Mouse (Mus musculus) adrenal gland, postnatal 10 days (tissue): Measurements from ENCODE around the gene Heatr5a. TPM values are rescaled to one million over a fixed set of nuclear protein-coding genes. Genes with fewer than 3 reads are reported as not detected.

Source experiments
- DNase-seq: peaks from one replicate; pipeline ENCODE4 v3.0.0; 2021; ENCODE audit warnings: mixed read lengths
- total RNA-seq, 2 experiments: library from RNA; stranded (reverse); gene quantifications; 2 replicates each; pipeline ENCODE4 v1.2.3; 2021

The Heatr5a gene
- total RNA-seq, 2 experiments from 2014 or later = 14.9 to 22.4 TPM

GRCm38 (mm10) chr12:51882606-51883296 lies 88.4 kb downstream of the Heatr5a start:
- peak; percentile 77 for DNase-seq

- no peak for DNase-seq
Measured at GRCm38 (mm10) chr12:51881775-51882174, 89.3 kb downstream of the Heatr5a start.

GRCm38 (mm10) chr12:51871446-51872144 lies 99.5 kb downstream of the Heatr5a start:
- DNase-seq = no peak

- DNase-seq = no peak
Measured at GRCm38 (mm10) chr12:51869511-51869910, 101.6 kb downstream of the Heatr5a start.

GRCm38 (mm10) chr12:51867076-51867475 lies 104.0 kb downstream of the Heatr5a start:
- no peak for DNase-seq

GRCm38 (mm10) chr12:51866226-51866910 lies 104.8 kb downstream of the Heatr5a start:
- DNase-seq = peak; percentile 41

GRCm38 (mm10) chr12:51865790-51866179 lies 105.3 kb downstream of the Heatr5a start:
- peak; percentile 38 for DNase-seq

- peak; percentile 32 for DNase-seq
Measured at GRCm38 (mm10) chr12:51865061-51865789, 105.9 kb downstream of the Heatr5a start.

- DNase-seq = no peak
Measured at GRCm38 (mm10) chr12:51863116-51864002, 107.8 kb downstream of the Heatr5a start.

GRCm38 (mm10) chr12:51858134-51859028 lies 112.7 kb downstream of the Heatr5a start:
- DNase-seq = no peak

- DNase-seq = no peak
Measured at GRCm38 (mm10) chr12:51856768-51857295, 114.3 kb downstream of the Heatr5a start.

GRCm38 (mm10) chr12:51855872-51856271 lies 115.2 kb downstream of the Heatr5a start:
- DNase-seq = no peak

- DNase-seq = no peak
Measured at GRCm38 (mm10) chr12:51855453-51855852, 115.7 kb downstream of the Heatr5a start.

- DNase-seq = no peak
Measured at GRCm38 (mm10) chr12:51851617-51852016, 119.5 kb downstream of the Heatr5a start.

GRCm38 (mm10) chr12:51851155-51851554 lies 120.0 kb downstream of the Heatr5a start:
- DNase-seq = no peak

- no peak for DNase-seq
Measured at GRCm38 (mm10) chr12:51850339-51850738, 120.8 kb downstream of the Heatr5a start.

GRCm38 (mm10) chr12:51849902-51850301 lies 121.2 kb downstream of the Heatr5a start:
- DNase-seq = no peak

- DNase-seq = peak; percentile 68
Measured at GRCm38 (mm10) chr12:51847953-51848680, 123.0 kb downstream of the Heatr5a start.

- DNase-seq = no peak
Measured at GRCm38 (mm10) chr12:51845261-51845660, 125.9 kb downstream of the Heatr5a start.
